Mouse (Mus musculus) MEL (cell line): ENCODE measurements around the gene Hebp1.

Experiments used
- CTCF ChIP-seq, 3 experiments: IDR thresholded peaks in 2 of 3; conservative IDR thresholded peaks in 1 of 3; 2 replicates each; pipeline ENCODE4 v1.5.1; 2011 to 2012; ENCODE audit warnings: low read length in 3 of 3, low read depth in 2 of 3, mild to moderate bottlenecking in 2 of 3, improper control_type of control experiment in 1 of 3, inconsistent platforms in 1 of 3, mixed read lengths in 1 of 3, moderate library complexity in 1 of 3; ENCODE audit not compliant: control insufficient read depth in 1 of 3, insufficient read depth in 1 of 3, poor library complexity in 1 of 3, severe bottlenecking in 1 of 3
- HCFC1 ChIP-seq: IDR thresholded peaks from 2 replicates; pipeline ENCODE4 v1.6.1; 2012; ENCODE audit warnings: low read depth, mild to moderate bottlenecking, inconsistent platforms, low read length, improper control_type of control experiment, moderate library complexity
- KAT2A ChIP-seq: conservative IDR thresholded peaks from 2 replicates; pipeline ENCODE4 v1.6.1; 2012; ENCODE audit warnings: low read depth, low read length, improper control_type of control experiment, inconsistent platforms
- POLR2AphosphoS2 ChIP-seq: IDR thresholded peaks from 2 replicates; pipeline ENCODE4 v1.6.1; 2011; ENCODE audit warnings: low read length, improper control_type of control experiment
- RAD21 ChIP-seq: IDR thresholded peaks from 2 replicates; pipeline ENCODE4 v1.6.1; 2011; ENCODE audit warnings: mild to moderate bottlenecking, low read depth, low read length, improper control_type of control experiment
- SMC3 ChIP-seq: IDR thresholded peaks from 2 replicates; pipeline ENCODE4 v1.6.1; 2011; ENCODE audit warnings: low read depth, low read length, improper control_type of control experiment
- TCF12 ChIP-seq: IDR thresholded peaks from 2 replicates; pipeline ENCODE4 v1.6.1; 2014; ENCODE audit warnings: low read depth, mild to moderate bottlenecking, inconsistent platforms, low read length, improper control_type of control experiment, moderate library complexity

DNA sequence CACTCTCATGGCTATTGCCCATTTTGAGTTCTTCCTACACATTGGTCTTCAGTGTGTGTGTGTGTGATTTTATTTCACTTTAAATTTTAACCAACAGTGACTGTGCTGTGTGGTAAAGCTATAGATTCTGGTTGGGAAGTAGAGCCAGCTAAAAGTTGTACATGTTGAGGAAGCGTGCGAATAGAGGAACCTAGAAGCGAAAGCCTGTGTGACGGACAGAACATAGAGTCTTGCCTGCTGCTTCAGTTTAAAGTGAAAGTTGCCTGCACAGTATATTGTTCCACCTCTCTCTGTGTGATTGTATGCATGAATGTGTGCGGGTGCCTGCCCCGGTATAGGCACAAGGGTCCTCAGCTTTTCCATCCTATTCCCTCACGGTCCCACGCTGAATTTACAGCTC lies 42.5 kb upstream of the Hebp1 start:
- TF ChIP-seq POLR2AphosphoS2 (no peak), CTCF (IDR thresholded peaks at IDR 0.05 in 2 of 3, conservative IDR thresholded peaks at IDR 0.05 in 1 of 3; ENCODE audit: control insufficient read depth in 1 of 3, insufficient read depth in 1 of 3, low read depth in 2 of 3, low read length in 3 of 3, poor library complexity in 1 of 3, severe bottlenecking in 1 of 3) (no peak), SMC3 (no peak), HCFC1 (no peak), RAD21 (no peak), KAT2A (no peak), TCF12 (no peak)
